Mouse (Mus musculus): ENCODE data around the gene Cdc6.
A peak's percentile ranks its signal among the peaks of the same experiment; 100 is the strongest.

The Cdc6 gene

DNA sequence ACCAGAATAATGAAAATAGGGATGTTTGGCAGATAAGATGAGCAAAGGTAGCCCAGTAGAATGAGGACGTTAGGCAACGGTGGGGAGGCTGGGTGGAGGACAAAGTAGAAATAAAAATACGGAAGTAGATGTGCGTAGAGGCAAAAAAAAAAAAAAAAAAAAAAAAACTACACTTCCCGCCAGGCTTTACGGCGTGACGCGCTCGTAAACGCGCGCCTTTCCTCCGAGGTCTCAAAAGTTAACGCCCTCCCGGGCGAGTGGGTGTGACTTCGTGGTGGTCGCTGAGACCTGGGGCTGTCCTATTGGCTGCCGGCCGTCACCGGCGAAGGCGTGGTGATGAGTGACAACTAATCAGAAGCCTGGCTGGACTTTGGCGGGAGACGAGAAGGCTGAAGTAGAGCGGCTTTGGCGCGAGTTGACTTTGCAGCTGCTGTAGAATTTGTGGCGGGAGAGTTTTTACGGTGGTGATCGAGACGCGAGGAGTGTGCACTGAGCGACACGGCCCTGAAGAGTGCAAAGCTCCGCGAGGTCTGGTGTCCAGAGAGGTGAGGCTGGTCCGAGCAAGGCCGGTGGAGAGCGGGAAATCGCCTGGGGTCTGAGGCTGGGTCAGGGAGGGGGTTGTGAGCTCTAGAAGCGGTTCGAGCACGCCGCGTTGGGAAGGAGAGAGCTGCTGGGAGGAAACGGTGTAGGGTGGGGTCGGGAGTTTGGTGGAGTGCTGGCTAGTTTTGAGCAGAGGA is at the start of gene Cdc6:
TSS of gene Cdc6 (plus strand) at position 365 of the 737 bp plus-strand sequence.
- DNase-seq, result peak; percentile 92

DNA sequence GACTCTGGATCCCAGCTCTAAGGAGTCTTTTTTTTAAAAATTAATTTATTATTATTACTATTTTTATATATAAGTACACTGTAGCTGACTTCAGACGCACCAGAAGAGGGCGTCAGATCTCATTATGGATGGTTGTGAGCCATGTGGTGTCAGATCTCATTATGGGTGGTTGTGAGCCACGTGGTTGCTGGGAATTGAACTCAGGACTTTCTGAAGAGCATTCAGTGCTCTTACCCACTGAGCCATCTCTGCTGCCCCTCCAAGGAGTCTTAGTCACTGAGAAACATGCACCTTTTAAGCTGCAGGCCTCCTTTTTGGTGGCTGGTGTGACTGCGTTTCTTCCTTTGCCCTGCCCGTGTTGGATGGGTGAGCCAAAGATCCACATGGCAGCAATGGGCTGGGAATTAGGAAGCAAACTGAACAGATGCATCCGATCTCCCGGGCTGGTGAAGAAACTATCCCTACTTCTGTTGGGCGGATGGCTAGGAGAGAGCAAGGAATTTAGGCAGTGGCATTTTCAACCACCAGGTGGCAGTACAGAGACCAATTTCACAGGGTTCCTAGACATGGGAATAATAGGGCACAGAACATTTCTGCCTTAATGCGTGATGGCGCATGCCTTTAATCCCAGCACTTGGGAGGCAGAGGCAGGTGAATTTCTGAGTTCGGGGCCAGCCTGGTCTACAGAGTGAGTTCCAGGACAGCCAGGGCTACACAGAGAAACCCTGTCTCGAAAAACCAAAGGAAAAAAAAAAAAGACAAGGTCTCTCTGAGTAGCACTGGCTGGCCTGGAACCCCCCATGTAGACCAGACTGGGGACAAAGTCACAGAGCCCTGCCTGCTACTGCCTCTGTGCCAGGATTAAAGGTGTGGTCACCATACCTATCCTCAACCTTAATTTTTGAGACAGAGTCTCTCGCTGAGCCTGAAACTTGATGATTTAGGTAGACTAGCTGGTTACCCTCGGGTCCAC is 48.6 kb upstream of the Cdc6 start:
- DNase-seq, result peak; percentile 85

DNA sequence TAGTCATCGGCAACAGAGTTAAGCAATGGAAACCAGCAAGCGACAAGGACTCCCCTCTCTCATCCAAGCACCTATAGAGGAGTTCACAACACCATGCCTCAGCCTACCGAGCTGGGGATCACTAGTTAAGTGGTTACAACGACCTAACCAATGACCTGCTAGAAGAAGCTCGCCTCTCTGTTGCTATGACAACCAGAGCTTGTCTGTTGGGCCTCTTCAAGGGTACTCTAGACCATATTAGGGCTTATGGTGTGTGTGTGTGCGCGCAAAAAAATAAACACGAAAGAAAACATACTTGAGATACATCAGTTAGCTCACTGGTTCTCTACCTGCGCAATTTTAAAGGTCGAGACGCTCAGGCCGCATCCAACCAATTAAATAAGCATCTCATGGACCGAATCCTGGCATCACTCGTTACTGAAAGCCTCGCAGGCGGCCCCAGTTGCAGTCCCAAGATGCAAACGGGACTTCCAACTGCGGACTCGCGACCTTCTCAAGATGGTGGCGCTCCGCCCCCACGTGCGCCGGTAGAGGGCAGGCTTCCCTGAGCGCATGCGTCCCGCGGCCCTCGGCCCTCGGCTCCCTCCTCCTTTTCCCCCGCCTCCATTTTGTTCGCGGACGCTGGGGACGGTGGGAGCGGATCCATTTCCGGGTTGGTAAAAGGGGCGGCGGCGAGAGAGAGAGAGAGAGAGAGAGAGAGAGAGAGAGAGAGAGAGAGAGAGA is 44.4 kb upstream of the Cdc6 start, which contains the start of gene Wipf2:
TSS of gene Wipf2 (plus strand) at position 611 of the 723 bp plus-strand sequence.
- peak; percentile 97 for DNase-seq

- peak; percentile 54 for DNase-seq
These were observed 43.7 kb upstream of the Cdc6 start for GRCm38 (mm10) chr11:98863751-98864429.

GRCm38 (mm10) chr11:98867293-98867692 is 40.3 kb upstream of the Cdc6 start:
- no peak for DNase-seq

GRCm38 (mm10) chr11:98869906-98870305 is 37.7 kb upstream of the Cdc6 start:
- DNase-seq, result no peak

DNA sequence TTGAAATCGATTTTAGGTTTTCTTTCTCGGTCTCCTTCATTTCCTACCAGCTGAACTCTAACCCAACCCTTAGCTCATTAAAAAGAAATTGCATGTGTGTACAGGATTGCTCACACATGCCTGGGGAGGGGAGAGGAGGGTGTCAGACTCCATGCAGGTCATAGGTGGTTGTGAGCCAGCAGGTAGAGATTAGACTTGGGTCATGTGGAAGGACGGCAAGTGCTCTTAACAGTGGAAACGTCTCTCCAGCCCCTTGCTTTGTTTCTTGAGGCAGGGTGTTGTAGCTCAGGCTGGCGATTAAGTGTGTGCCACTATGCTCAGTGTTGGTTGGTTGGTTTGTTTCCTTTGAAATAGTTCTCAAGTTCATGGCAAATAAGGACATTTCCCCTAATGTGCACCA is 36.8 kb upstream of the Cdc6 start:
- DNase-seq, result no peak

DNA sequence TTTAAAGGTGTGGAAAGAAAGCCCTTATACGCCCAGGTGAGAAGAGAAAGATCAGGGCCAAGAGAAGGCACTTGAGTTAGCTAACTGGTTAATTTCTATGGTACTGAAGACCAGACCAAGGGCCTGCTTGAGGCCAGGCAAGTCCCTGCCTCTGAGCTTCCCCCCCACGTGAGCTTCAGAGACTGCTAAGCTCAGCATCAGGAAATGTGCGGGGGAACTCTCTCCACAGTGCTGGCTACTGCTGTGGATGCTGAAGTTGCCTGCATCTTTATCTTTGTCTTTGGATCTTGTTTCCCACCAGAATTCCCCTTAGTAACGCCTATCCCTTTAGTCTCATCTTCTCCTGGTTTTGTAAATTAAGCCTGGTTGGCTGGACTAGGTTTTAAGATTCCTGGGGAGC is 36.2 kb upstream of the Cdc6 start:
- no peak for DNase-seq

DNA sequence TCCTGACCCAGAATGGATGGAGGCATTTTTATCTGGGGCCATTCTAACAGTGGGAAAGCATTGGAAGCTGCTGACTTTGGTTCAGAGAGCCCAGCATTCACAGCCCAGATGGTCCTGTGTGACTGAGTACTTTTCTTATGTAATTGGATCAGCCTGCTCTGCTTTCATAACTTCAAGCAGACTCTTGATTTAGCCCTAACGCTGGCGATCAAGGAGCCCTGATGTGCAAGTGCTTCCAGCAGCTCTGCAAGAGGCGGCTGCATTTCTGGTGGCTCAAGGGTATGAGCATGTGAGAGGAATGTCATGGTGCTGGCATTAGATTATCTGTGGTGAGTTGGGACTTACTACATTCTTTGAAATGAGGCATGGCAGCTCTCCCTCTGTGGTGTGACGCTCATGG is 35.6 kb upstream of the Cdc6 start:
- DNase-seq, result peak; percentile 33

GRCm38 (mm10) chr11:98873900-98874299 is 33.7 kb upstream of the Cdc6 start:
- DNase-seq, result no peak

DNA sequence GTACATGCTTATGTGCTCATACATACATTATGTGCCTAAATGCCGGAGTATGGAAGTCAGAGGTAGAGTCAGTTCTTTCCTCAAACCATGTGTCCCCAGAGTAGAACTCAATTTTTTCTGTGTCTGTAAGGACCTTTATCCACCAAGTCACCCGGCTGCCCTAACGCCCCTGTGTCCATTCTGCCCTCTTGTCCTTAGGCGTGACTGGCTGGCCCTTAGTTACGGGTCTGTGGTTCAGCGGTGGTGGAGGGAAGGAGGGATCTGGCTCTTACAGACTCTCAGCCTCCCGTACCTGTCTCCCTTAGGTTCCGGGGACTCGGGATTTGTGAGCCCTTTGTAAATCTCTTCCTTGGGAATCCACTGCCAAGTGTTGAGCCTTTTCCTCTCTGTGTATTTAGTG is 30.6 kb upstream of the Cdc6 start:
- no peak for DNase-seq

GRCm38 (mm10) chr11:98887703-98888102 is 19.9 kb upstream of the Cdc6 start:
- no peak for DNase-seq

DNA sequence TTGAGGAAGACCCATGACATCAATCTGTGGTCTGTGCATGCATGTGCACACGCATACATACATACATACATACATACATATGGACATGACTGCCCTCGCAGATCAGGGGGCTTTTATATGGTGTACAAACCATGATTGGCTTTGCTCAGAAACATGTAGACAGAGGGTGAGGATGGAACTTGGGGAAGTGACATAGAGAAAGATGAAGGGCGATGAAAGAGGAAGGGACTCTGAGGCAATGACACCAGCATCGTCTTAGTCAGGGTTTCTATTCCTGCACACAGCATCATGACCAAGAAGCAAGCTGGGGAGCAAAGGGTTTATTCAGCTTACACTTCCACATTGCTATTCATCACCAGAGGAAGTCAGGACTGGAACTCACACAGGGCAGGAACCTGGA is 18.5 kb upstream of the Cdc6 start:
- DNase-seq, result no peak

DNA sequence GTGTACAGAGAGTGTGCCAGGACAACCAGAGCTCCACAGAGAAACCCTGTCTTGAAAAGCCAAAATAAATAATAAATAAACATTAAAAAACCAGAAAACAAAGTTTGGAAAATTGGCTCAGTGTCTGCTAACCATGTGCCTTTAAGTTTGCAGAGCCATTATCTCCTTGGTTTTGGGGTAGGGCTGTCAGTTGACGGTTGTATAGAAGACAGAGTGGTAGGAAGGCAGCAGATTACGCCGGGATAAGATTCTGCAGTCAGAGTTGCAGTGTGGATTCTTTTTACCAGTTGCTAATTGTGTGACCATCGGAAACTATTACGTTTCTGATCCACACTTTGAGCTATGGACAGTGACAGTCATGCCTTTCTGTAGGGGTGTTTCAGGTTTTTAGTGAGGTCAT is 17.6 kb upstream of the Cdc6 start:
- no peak for DNase-seq

GRCm38 (mm10) chr11:98892426-98892825 is 15.2 kb upstream of the Cdc6 start:
- DNase-seq, result no peak

GRCm38 (mm10) chr11:98900529-98901125 is 7.0 kb upstream of the Cdc6 start:
- no peak for DNase-seq

DNA sequence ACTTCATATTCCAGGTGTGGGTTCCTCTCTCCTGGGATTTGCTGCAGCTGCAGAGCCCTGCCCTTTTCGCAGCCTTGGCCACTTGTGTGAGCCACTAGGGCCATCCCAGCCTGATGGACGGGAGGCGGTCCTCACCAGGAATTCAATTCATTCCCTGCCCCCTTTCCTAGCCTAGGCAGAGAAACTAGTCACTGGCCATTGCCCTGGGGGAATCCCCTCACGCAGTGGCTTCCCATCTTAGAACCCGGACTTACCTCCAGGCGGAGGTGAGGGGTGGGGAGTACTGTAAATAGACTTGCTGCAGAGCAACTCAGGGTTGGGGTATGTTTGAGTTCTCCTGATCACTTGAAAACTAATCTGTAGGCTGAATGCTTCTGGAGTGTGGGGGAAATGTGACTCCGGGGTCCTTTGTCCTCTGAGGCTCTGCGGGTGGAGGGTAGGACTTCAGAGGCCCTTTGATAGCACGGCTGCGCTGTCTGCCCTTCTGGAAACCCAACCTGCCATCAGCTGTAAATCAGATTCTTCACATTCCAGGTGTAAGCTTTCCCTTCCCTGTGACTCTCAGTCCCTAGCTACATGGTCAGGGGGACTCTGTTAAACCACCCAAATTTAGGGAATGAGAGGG is 4.9 kb upstream of the Cdc6 start:
- DNase-seq, result no peak

DNA sequence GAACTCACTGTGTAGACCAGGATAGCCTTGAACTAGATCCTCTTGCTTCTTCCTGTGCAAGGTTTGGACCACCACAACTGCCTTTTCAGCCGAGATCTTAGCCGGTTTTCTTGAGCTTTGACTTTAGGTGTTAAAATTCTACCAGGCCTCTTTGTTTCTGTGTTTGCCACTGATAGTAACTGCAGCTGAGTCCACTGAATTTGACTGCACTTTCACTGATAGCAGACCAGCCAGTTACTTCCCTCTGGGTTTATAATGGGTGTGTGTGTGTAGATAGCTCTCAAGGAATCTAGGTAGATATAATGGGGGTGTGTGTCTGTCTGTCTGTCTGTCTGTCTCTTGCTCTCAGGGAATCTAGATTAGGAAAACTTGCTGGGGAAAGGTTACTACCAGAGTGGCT is 3.0 kb upstream of the Cdc6 start:
- no peak for DNase-seq

- DNase-seq, result no peak
These were observed 2.6 kb upstream of the Cdc6 start for GRCm38 (mm10) chr11:98905033-98905432.

- no peak for DNase-seq
These were observed 2.0 kb upstream of the Cdc6 start for GRCm38 (mm10) chr11:98905583-98905982.

GRCm38 (mm10) chr11:98907063-98907436 is 551 bp upstream of the Cdc6 start:
- no peak for DNase-seq

DNA sequence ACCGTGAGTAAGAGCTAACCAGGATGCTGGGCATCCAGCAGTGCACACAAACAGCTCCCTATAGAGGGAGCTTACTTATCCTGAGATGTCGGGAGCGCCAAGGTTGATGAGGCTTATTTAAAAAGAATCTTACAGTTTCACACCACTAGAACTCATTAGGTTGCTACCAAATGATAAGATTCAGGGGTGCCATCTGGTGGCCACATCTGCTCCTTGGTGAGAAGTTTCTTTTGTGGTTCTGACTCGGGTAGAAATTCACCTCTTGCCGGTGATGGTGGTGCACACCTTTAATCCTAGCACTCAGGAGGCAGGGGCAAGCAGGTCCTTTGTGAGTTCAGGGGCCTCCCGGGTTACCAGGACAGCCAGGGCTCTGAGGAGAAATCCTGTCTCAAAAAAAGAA is 2.1 kb downstream of the Cdc6 start:
- peak; percentile 78 for DNase-seq
